Mouse (Mus musculus): ENCODE data around the gene Trap1.

DNA sequence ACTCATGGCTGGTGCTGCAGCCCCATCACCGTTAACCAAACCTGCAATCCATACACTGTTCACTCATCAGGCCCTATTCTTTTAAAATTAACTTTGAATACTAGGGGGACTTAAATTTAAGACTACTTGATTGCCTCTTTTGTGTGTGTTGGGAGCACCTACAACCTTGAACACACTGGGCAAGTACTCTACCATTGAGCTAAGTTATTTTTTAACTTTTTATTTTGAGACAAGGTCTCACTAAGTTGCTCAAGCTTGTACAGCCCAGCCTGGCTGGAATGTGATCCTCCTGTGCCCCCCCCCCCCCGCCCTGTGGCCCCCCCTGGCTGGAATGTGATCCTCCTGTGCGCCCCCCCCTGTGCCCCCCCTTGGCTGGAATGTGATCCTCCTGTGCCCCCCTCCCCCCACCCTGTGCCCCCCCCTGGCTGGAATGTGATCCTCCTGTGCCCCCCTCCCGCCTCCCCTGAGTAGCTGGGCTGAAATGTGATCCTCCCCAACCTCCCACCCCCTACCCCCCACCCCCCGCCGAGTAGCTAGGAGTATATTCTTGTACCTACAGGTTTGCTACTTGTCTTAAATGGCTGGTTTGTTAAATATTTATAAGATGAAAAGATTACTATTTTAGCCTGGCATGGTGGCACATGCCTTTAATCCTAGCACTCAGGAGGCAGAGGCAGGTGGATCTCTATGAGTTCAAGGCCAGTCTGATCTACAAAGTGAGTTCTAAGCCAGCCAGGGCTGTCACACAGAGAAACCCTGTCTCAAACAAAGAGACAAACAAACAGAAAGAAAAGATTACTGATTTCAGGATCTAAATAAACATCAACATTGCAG is 46.0 kb downstream of the Trap1 start:
- no peak for TF ChIP-seq POLR2A (IDR thresholded peaks at IDR 0.05; ENCODE audit: low read depth, low read length)
- TF ChIP-seq CTCF (IDR thresholded peaks at IDR 0.05; ENCODE audit: extremely low read depth, insufficient read depth, insufficient read length, insufficient replicate concordance), result no peak
